Mouse (Mus musculus) hindbrain, postnatal 0 days (tissue): Measurements from ENCODE around the gene Prpf6. TPM values are rescaled to one million over a fixed set of nuclear protein-coding genes. Genes with fewer than 3 reads are reported as not detected.

Experiments
- ATAC-seq: fragments of 200-750 bp; cut with Nextera tagmentation; 2 replicates; pipeline ENCODE4 v1.8.0; 2017; ENCODE audit warnings: mild to moderate bottlenecking, moderate TSS enrichment, moderate library complexity
- DNase-seq: peaks from one replicate; pipeline ENCODE4 v3.0.0-alpha.2; 2015; ENCODE audit warnings: low spot score
- H3K27ac ChIP-seq: fragments of 300-500 bp; sonication (generic); 2 replicates; pipeline ENCODE4 v1.5.1; 2014; ENCODE audit warnings: mild to moderate bottlenecking
- H3K27me3 ChIP-seq: fragments of 300-500 bp; sonication (generic); 2 replicates; pipeline ENCODE4 v1.6.1; 2014; ENCODE audit warnings: low read length, mixed read lengths; ENCODE audit not compliant: insufficient read depth
- H3K36me3 ChIP-seq: fragments of 300-500 bp; sonication (generic); 2 replicates; pipeline ENCODE4 v1.6.1; 2014; ENCODE audit warnings: low read length, mixed read lengths; ENCODE audit not compliant: insufficient read depth
- H3K4me1 ChIP-seq: fragments of 300-500 bp; sonication (generic); 2 replicates; pipeline ENCODE4 v1.6.1; 2014; ENCODE audit warnings: antibody characterized with exemption, low read length, mixed read lengths; ENCODE audit not compliant: insufficient read depth
- H3K4me2 ChIP-seq: fragments of 300-500 bp; sonication (generic); 2 replicates; pipeline ENCODE4 v1.6.1; 2014; ENCODE audit warnings: low read depth, mild to moderate bottlenecking, low read length, moderate library complexity, mixed read lengths
- H3K4me3 ChIP-seq: fragments of 300-500 bp; sonication (generic); 2 replicates; pipeline ENCODE4 v1.5.1; 2014; ENCODE audit warnings: low read length
- H3K9ac ChIP-seq: fragments of 300-500 bp; sonication (generic); replicated peaks from 2 replicates; pipeline ENCODE4 v1.6.1; 2014; ENCODE audit warnings: mild to moderate bottlenecking, low read length, moderate library complexity, mixed read lengths
- H3K9me3 ChIP-seq: fragments of 300-500 bp; sonication (generic); 2 replicates; pipeline ENCODE4 v1.6.1; 2016; ENCODE audit warnings: low read length, mixed read lengths
- CTCF ChIP-seq: IDR thresholded peaks from 2 replicates; pipeline ENCODE4 v1.5.1; 2016; ENCODE audit warnings: antibody characterized with exemption, control low read depth, low read depth
- WGBS: fragments of 180-500 bp; shearing (Covaris S2); extraction: QIAGEN DNeasy Blood & Tissue Kit; methylation state at CpG from one replicate; pipeline ENCODE4 v1.1.7; 2014; 5-methylcytosine and 5-hydroxymethylcytosine counted together
- polyA plus RNA-seq: library from polyadenylated mRNA; unstranded; fragments of >200 nt; fragmentation: Nextera tagmentation; extraction: Ambion mirVana; gene quantifications from 2 replicates; pipeline ENCODE4 v1.2.1, GENCODE M21; 2015
- total RNA-seq: library from RNA; depleted of rRNA; stranded (reverse); fragments of >200 nt; gene quantifications from 2 replicates; pipeline ENCODE4 v1.2.3, GENCODE M21; 2014

The Prpf6 gene
- total and polyA plus RNA-seq, 2 experiments from 2014 or later, result 32.3 to 39.8 TPM

DNA sequence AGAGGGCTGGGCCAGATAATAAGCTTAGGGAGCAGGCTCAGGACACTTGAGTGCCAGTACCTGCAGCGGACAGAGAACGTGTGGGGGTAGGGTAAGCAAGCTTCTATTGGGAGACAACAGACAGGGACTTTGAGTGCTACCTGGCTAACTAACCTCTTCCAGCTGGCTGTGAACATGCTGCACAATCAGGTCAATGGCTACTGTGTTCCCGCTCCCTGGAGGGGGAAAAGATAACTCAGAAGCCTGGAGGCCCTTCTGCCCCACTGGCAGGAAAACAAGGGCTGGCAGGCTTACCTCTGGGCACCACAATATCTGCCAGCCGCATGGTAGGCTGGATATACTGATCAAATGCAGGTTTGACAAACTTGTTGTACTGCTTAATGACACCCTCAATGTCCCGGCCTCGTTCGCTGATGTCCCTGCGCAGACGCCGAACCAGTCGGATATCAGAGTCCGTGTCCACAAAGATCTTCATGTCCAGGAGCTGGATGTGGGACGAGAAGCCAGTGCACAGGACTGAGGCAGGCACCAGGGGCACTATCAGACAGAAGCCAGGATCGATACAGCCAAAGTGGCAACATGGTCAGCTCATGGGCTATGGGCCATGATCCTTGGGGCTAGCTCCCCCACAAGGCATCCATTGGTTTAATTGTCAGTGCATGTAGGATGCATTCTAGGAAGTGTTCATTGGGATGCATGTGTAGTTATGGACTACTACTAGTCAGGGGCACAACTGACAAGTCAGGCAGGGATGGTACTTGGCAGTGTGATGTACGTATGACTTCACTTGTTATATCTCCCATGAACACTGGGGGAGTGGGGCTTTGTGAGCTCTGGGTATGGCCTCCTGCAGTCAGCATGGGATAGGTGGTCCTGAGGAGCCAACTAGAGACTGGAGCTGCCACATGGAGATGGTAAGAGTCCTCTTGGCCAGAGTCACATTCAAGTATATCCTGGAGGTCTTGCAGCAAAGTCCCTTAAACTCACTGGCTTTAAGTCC is 18.4 kb upstream of the Prpf6 start:
- no peak overlapping the region for H3K27ac ChIP-seq
- H3K4me2 ChIP-seq, result no peak overlapping the region
- TF ChIP-seq CTCF, result no peak
- H3K9me3 ChIP-seq, result no peaks in the 10 kb centered on the region
- WGBS, result 94% methylated on average over 15 of the region's 15 CpGs
- H3K9ac ChIP-seq, result no peak overlapping the region
- no peaks in the 10 kb centered on the region for H3K27me3 ChIP-seq
- DNase-seq (no peak), ATAC-seq (no peak)
- H3K4me1 ChIP-seq, result peaks cover 3% of the 10 kb centered on the region; the same call in 1 of the 2 replicates
- no peak overlapping the region for H3K4me3 ChIP-seq
- peaks cover 7% of the 10 kb centered on the region; the same call in 1 of the 2 replicates for H3K36me3 ChIP-seq

GRCm38 (mm10) chr2:181573961-181574360 is 17.7 kb upstream of the Prpf6 start:
- Histone ChIP-seq H3K4me1 (peaks cover 3% of the 10 kb centered on the region; the same call in 1 of the 2 replicates), H3K27ac (no peak overlapping the region), H3K27me3 (no peaks in the 10 kb centered on the region), H3K36me3 (peaks cover 7% of the 10 kb centered on the region; the same call in 1 of the 2 replicates), H3K9me3 (no peaks in the 10 kb centered on the region), H3K9ac (no peak overlapping the region), H3K4me3 (no peak overlapping the region), H3K4me2 (no peak overlapping the region)
- no peak for DNase-seq
- no peak for TF ChIP-seq CTCF
- 93% methylated on average over 9 of the region's 9 CpGs for WGBS
- no peak for ATAC-seq

DNA sequence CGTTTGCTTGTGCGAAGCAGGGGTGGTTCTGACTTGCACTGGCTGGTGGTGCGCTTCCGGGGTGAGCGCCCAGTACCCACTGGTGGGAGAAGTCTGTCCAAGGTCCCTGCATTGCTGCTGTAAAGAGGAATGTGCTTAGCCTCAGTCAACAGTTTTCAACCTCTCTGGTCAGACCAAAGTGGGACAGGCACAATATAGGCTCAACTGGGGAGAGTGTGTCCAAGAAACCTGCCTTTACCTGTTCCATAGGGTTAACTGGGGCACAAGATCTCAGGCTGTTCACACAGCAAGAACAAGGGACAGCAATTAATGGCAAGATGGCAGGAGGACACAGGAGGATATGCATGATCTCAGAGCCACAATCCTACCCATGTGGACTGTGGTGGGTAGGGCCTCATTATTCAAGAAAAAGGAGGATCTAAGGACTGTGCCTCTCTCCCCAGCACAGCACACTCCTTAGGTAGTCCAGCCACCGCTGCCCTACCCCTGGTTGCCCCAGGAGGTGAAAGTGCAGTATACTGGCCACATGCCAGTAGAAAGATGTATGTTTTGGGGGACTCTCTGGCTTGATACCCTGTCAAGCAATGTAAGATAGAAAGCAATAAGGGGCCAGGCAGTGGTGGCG is 16.6 kb upstream of the Prpf6 start:
- no peak for ATAC-seq
- Histone ChIP-seq H3K9ac (no peak overlapping the region), H3K4me3 (no peak overlapping the region), H3K27ac (no peak overlapping the region), H3K27me3 (no peaks in the 10 kb centered on the region), H3K4me1 (peaks cover 3% of the 10 kb centered on the region; the same call in 1 of the 2 replicates), H3K9me3 (no peaks in the 10 kb centered on the region), H3K36me3 (peaks cover 7% of the 10 kb centered on the region; the same call in 1 of the 2 replicates), H3K4me2 (no peak overlapping the region)
- TF ChIP-seq CTCF, result no peak
- DNase-seq, result no peak
- WGBS, result 93% methylated on average over 7 of the region's 7 CpGs

- H3K9me3 ChIP-seq, result no peaks in the 10 kb centered on the region
- H3K36me3 ChIP-seq, result peaks cover 7% of the 10 kb centered on the region; the same call in 1 of the 2 replicates
- no peak for TF ChIP-seq CTCF
- peaks cover 8% of the 10 kb centered on the region for H3K4me1 ChIP-seq
- DNase-seq, result no peak
- H3K4me2 ChIP-seq, result no peak overlapping the region
- WGBS, result 87% methylated on average over 2 of the region's 2 CpGs
- H3K27ac ChIP-seq, result no peak overlapping the region
- H3K27me3 ChIP-seq, result no peaks in the 10 kb centered on the region
- no peak for ATAC-seq
- no peak overlapping the region for H3K4me3 ChIP-seq
- H3K9ac ChIP-seq, result no peak overlapping the region
Measured at GRCm38 (mm10) chr2:181576613-181577012, 15.1 kb upstream of the Prpf6 start.

- Histone ChIP-seq H3K4me1 (peaks cover 8% of the 10 kb centered on the region), H3K4me3 (no peak overlapping the region), H3K9ac (no peak overlapping the region), H3K9me3 (no peaks in the 10 kb centered on the region), H3K27me3 (no peaks in the 10 kb centered on the region), H3K36me3 (peaks cover 7% of the 10 kb centered on the region; the same call in 1 of the 2 replicates), H3K27ac (no peak overlapping the region), H3K4me2 (no peak overlapping the region)
- TF ChIP-seq CTCF, result no peak
- DNase-seq, result no peak
- WGBS, result 50% methylated on average over 2 of the region's 2 CpGs
- no peak for ATAC-seq
Measured at GRCm38 (mm10) chr2:181577126-181577525, 14.5 kb upstream of the Prpf6 start.

DNA sequence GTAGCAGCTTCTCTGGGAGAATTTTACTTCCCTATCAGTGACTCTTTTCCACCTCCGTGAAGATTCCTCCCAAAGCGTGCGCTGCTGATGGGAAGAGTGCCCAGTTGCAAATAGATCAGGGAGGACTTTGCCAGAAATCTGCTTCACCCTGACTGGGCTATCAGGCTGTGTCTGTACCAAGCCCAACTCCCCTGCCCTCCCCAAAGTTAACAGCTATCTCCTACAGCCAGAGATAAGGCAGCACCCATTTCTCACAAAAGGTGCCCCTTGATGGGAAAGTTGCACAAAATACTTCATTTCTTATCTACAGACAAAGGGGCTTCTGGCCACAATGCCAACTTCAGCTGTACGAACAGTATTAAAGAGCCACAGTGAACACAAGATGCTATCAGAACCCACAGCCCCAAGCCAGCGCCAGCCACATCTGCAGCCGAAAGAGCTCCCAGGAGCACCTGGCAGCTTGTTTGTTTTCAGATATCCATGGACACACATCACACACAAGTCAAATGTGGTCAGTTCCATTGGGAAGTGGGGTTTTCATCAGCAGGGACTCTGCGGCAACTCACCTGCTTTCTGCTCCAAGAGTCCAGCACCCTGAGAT is 13.6 kb upstream of the Prpf6 start:
- no peaks in the 10 kb centered on the region for H3K27me3 ChIP-seq
- H3K4me1 ChIP-seq, result peaks cover 8% of the 10 kb centered on the region
- peaks cover 7% of the 10 kb centered on the region; the same call in 1 of the 2 replicates for H3K36me3 ChIP-seq
- no peak for ATAC-seq
- no peak overlapping the region for H3K9ac ChIP-seq
- no peak for DNase-seq
- H3K4me3 ChIP-seq, result no peak overlapping the region
- H3K27ac ChIP-seq, result no peak overlapping the region
- no peaks in the 10 kb centered on the region for H3K9me3 ChIP-seq
- no peak for TF ChIP-seq CTCF
- WGBS, result 70% methylated on average over 7 of the region's 7 CpGs
- no peak overlapping the region for H3K4me2 ChIP-seq
